Mouse (Mus musculus): ENCODE measurements around the gene Cfap54.

- TF ChIP-seq USF1 (IDR thresholded peaks at IDR 0.05; ENCODE audit: low read depth) (no peak), CTCF (IDR thresholded peaks at IDR 0.05; ENCODE audit: control insufficient read depth, insufficient read depth, insufficient read length) (no peak)
Measured at GRCm38 (mm10) chr10:93126025-93126424, 44.6 kb upstream of the Cfap54 start.

Data from C2C12 (cell line).